Mouse (Mus musculus): Measurements from ENCODE around the gene Faf2. TPM values are rescaled to one million over a fixed set of nuclear protein-coding genes. Genes with fewer than 3 reads are reported as not detected.

Faf2 gene
- polyA plus RNA-seq, 2 experiments, result 50.1 to 99.2 TPM

DNA sequence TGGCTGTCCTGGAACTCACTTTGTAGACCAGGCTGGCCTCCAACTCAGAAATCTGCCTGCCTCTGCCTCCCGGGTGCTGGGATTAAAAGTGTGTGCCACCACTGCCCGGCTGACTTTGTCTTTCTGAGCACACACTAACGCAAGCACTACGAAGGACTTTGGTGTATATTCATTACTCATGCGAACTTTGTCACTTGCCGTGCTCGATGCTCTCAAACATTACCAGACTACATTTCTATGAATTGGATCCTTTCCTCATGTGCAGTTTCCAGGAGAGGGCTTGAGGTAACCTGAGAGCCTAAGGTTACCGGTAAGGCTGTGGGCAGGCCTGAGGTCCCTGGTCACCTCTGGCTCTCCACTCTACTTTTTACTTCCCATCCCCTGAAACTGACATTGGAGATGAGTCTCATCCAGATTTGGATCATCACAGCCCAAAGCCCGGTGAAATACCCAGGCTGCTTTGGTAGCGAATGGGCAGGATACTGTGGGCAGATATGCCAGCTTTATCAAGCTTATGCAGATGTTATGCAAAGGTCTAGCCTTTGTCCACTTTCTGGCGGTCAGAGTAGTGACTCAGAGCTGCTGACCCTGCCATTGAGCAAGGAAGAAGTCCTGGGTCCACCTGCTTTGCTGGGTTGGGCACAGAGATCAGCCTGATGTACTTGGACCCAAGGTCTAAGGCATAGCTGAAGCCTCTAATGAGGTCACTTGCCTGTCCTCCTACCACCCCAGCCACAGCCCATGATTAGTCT is 74.1 kb downstream of the Faf2 start:
- Histone ChIP-seq H3K4me3 (replicated peaks; ENCODE audit: low read length) (no peak overlapping the region), H3K9me3 (ENCODE audit: control insufficient read depth, low read length) (no peaks in the 10 kb centered on the region), H3K27me3 (ENCODE audit: control insufficient read depth, insufficient read depth, low read length) (no peaks in the 10 kb centered on the region), H3K27ac (replicated peaks; ENCODE audit: low read depth, low read length) (no peak overlapping the region), H3K4me2 (replicated peaks; ENCODE audit: low read depth, low read length, severe bottlenecking) (no peak overlapping the region), H3K4me1 (ENCODE audit: control insufficient read depth, insufficient read depth, low read length) (peaks cover 10% of the 10 kb centered on the region), H3K36me3 (ENCODE audit: control insufficient read depth, insufficient read depth, low read length) (0 out of 2 replicates have a peak, but pooled peaks cover 6% of the 10 kb centered on the region), H3K9ac (ENCODE audit: low read depth, low read length, severe bottlenecking) (no peak overlapping the region)
- DNase-seq (ENCODE audit: low spot score) (no peak), ATAC-seq (ENCODE audit: low FRiP score, low read depth) (no peak)
- TF ChIP-seq POLR2A (IDR thresholded peaks at IDR 0.05; ENCODE audit: borderline replicate concordance, extremely low read depth, insufficient read depth, insufficient read length), result no peak
- WGBS, result 92% methylated on average over 11 of the region's 11 CpGs

DNA sequence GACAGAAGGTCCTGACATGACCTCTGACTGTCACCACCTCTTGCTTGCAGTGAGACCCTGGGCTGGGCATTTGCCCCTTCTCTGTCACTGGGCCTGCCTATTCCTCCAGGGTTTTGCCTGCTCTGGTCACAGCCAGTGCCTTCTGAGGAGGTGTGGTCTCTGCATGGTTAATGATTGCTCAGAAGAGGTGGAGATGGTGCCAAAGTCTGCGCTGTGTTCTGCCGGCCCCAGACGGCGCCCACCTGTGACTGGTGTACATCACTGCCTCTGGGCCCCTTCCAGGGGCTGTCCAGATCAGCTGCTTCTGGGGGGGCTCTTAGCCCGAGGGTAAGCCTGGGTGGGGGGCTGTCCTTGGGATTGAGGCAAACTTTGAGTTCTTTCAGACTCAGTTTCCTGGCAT is 79.7 kb downstream of the Faf2 start, which contains the start of gene Cdhr2:
Cdhr2 (plus strand) TSS at position 219 of the 400 bp plus-strand sequence.
- DNase-seq (ENCODE audit: low spot score) (no peak), ATAC-seq (ENCODE audit: low FRiP score, low read depth) (no peak)
- TF ChIP-seq POLR2A (IDR thresholded peaks at IDR 0.05; ENCODE audit: borderline replicate concordance, extremely low read depth, insufficient read depth, insufficient read length), result no peak
- no peak within 1 kb of the TSS for H3K4me3 ChIP-seq (replicated peaks; ENCODE audit: low read length)
- no peaks in the 10 kb centered on the region for H3K9me3 ChIP-seq (ENCODE audit: control insufficient read depth, low read length)
- H3K27ac ChIP-seq (replicated peaks; ENCODE audit: low read depth, low read length), result no peak within 1 kb of the TSS
- H3K9ac ChIP-seq (ENCODE audit: low read depth, low read length, severe bottlenecking), result no peak within 1 kb of the TSS
- no peaks in the 10 kb centered on the region for H3K27me3 ChIP-seq (ENCODE audit: control insufficient read depth, insufficient read depth, low read length)
- WGBS, result 66% methylated on average over 5 of the region's 5 CpGs
- H3K4me2 ChIP-seq (replicated peaks; ENCODE audit: low read depth, low read length, severe bottlenecking), result no peak within 1 kb of the TSS
- no peaks in the 10 kb centered on the region for H3K4me1 ChIP-seq (ENCODE audit: control insufficient read depth, insufficient read depth, low read length)
- no peaks in the 10 kb centered on the region for H3K36me3 ChIP-seq (ENCODE audit: control insufficient read depth, insufficient read depth, low read length)

DNA sequence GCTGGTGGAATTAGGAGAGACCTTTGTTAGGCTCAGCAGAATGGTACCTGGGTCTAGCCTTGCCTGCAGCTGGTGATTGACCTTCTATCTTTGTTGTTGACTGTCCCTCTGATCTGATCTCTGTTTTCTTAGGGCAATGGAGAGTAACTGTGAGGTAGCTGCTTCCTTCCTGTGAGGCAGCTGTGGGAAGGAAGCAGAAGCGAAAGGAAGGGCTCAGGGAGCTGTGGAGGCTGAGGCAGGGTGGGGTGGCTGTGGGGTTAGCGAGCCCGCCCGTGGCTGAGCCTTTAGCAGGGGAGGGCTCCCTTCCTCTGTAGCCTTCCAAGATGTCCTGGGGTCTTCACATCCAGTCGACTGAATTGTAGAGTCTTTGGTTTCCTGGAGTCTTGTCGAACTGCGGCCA is 80.9 kb downstream of the Faf2 start:
- TF ChIP-seq POLR2A (IDR thresholded peaks at IDR 0.05; ENCODE audit: borderline replicate concordance, extremely low read depth, insufficient read depth, insufficient read length), result no peak
- DNase-seq (ENCODE audit: low spot score), result no peak
- WGBS, result 61% methylated on average over 7 of the region's 7 CpGs
- Histone ChIP-seq H3K9me3 (ENCODE audit: control insufficient read depth, low read length) (no peaks in the 10 kb centered on the region), H3K27ac (replicated peaks; ENCODE audit: low read depth, low read length) (no peak overlapping the region), H3K27me3 (ENCODE audit: control insufficient read depth, insufficient read depth, low read length) (no peaks in the 10 kb centered on the region), H3K4me2 (replicated peaks; ENCODE audit: low read depth, low read length, severe bottlenecking) (no peak overlapping the region), H3K9ac (ENCODE audit: low read depth, low read length, severe bottlenecking) (no peak overlapping the region), H3K36me3 (ENCODE audit: control insufficient read depth, insufficient read depth, low read length) (no peaks in the 10 kb centered on the region), H3K4me1 (ENCODE audit: control insufficient read depth, insufficient read depth, low read length) (no peaks in the 10 kb centered on the region), H3K4me3 (replicated peaks; ENCODE audit: low read length) (no peak overlapping the region)
- ATAC-seq (ENCODE audit: low FRiP score, low read depth), result no peak

DNA sequence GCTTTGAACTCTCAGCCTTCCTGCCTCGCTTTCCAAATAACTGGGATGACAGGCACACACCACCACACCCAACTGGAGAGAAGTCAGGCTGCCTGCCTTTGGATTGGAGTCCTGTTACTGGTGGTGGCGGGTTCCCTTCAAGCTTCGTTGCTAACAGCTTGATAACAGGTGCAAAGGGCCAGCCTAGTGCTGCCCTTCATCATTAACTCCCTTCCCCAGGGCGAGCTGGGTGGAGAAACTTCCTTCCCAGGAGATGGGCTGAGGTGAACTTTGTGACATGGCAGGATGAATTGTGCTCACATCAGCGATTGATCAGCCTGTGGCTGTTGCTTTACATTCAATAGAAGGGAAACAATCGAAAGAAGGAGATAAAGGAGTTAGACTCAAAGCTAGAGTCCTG is 83.3 kb downstream of the Faf2 start:
- H3K4me2 ChIP-seq (replicated peaks; ENCODE audit: low read depth, low read length, severe bottlenecking), result no peak overlapping the region

DNA sequence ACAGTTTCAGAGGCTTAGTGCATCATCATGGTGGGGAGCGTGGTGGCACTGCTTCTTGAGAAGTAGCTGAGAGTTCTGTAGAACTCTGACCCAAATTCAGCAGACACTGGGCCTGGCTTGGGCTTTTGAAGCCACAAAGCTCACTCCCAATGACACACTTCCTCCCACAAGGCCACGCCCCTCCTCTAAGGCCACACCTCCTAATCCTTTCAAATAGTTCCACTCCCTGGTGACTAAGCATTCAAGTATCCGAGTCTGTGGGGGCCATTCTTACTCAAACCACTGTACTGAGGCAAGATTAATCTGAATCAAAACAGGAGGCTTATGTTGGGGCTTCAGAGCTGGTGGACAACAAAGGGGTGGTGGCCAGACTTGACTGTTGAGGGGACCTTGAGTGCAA is 89.3 kb downstream of the Faf2 start:
- Histone ChIP-seq H3K9ac (ENCODE audit: low read depth, low read length, severe bottlenecking) (no peak overlapping the region), H3K27me3 (ENCODE audit: control insufficient read depth, insufficient read depth, low read length) (no peaks in the 10 kb centered on the region), H3K27ac (replicated peaks; ENCODE audit: low read depth, low read length) (no peak overlapping the region), H3K4me3 (replicated peaks; ENCODE audit: low read length) (no peak overlapping the region), H3K4me2 (replicated peaks; ENCODE audit: low read depth, low read length, severe bottlenecking) (no peak overlapping the region), H3K9me3 (ENCODE audit: control insufficient read depth, low read length) (no peaks in the 10 kb centered on the region), H3K4me1 (ENCODE audit: control insufficient read depth, insufficient read depth, low read length) (no peaks in the 10 kb centered on the region), H3K36me3 (ENCODE audit: control insufficient read depth, insufficient read depth, low read length) (no peaks in the 10 kb centered on the region)
- TF ChIP-seq POLR2A (IDR thresholded peaks at IDR 0.05; ENCODE audit: borderline replicate concordance, extremely low read depth, insufficient read depth, insufficient read length), result no peak
- no peak for ATAC-seq (ENCODE audit: low FRiP score, low read depth)
- no peak for DNase-seq (ENCODE audit: low spot score)
- 82% methylated on average over 3 of the region's 3 CpGs for WGBS

More for the DNA sequence above, 83.3 kb downstream of the Faf2 start:
- no peak overlapping the region for H3K4me3 ChIP-seq (replicated peaks; ENCODE audit: low read length)
- no peak overlapping the region for H3K9ac ChIP-seq (ENCODE audit: low read depth, low read length, severe bottlenecking)
- H3K27me3 ChIP-seq (ENCODE audit: control insufficient read depth, insufficient read depth, low read length), result no peaks in the 10 kb centered on the region
- H3K27ac ChIP-seq (replicated peaks; ENCODE audit: low read depth, low read length), result no peak overlapping the region
- H3K4me1 ChIP-seq (ENCODE audit: control insufficient read depth, insufficient read depth, low read length), result no peaks in the 10 kb centered on the region
- H3K36me3 ChIP-seq (ENCODE audit: control insufficient read depth, insufficient read depth, low read length), result no peaks in the 10 kb centered on the region
- no peak for TF ChIP-seq POLR2A (IDR thresholded peaks at IDR 0.05; ENCODE audit: borderline replicate concordance, extremely low read depth, insufficient read depth, insufficient read length)
- no peak for DNase-seq (ENCODE audit: low spot score)
- 47% methylated on average over 6 of the region's 6 CpGs for WGBS
- ATAC-seq (ENCODE audit: low FRiP score, low read depth), result no peak
- no peaks in the 10 kb centered on the region for H3K9me3 ChIP-seq (ENCODE audit: control insufficient read depth, low read length)

Small RNAs within 50 kb of the gene (microRNA-seq; reads per million reads assigned to microRNA genes)
- not detected for gene Gm24195

Other genes with a start within 250 kb of the Faf2 start
- 48.4 and 48.9 TPM in 2 replicates for gene Thoc3, start 152.9 kb upstream of the Faf2 start, polyA plus RNA-seq (2012; rRNA removed)
- gene Thoc3, start 152.9 kb upstream of the Faf2 start, polyA plus RNA-seq (2014; fragmentation: Nextera tagmentation; extraction: Ambion mirVana), result 118 and 122 TPM in 2 replicates
- gene Simc1, start 118.0 kb upstream of the Faf2 start, polyA plus RNA-seq (2012; rRNA removed), result 21.0 and 25.0 TPM in 2 replicates
- gene Simc1, start 118.0 kb upstream of the Faf2 start, polyA plus RNA-seq (2014; fragmentation: Nextera tagmentation; extraction: Ambion mirVana), result 13.8 and 14.8 TPM in 2 replicates
- gene 4833439L19Rik, start 56.3 kb upstream of the Faf2 start, polyA plus RNA-seq (2012; rRNA removed), result 84.6 and 93.8 TPM in 2 replicates
- 125 and 139 TPM in 2 replicates for gene 4833439L19Rik, start 56.3 kb upstream of the Faf2 start, polyA plus RNA-seq (2014; fragmentation: Nextera tagmentation; extraction: Ambion mirVana)
- 33.4 and 36.7 TPM in 2 replicates for gene Arl10, start 46.8 kb upstream of the Faf2 start, polyA plus RNA-seq (2012; rRNA removed)
- gene Arl10, start 46.8 kb upstream of the Faf2 start, polyA plus RNA-seq (2014; fragmentation: Nextera tagmentation; extraction: Ambion mirVana), result 22.1 and 27.4 TPM in 2 replicates
- gene Nop16, start 31.7 kb upstream of the Faf2 start, polyA plus RNA-seq (2012; rRNA removed), result 38.6 and 61.9 TPM in 2 replicates
- gene Nop16, start 31.7 kb upstream of the Faf2 start, polyA plus RNA-seq (2014; fragmentation: Nextera tagmentation; extraction: Ambion mirVana), result 53.5 and 53.7 TPM in 2 replicates
- gene Higd2a, start 31.6 kb upstream of the Faf2 start, polyA plus RNA-seq (2012; rRNA removed), result 116 and 135 TPM in 2 replicates
- gene Higd2a, start 31.6 kb upstream of the Faf2 start, polyA plus RNA-seq (2014; fragmentation: Nextera tagmentation; extraction: Ambion mirVana), result 174 and 188 TPM in 2 replicates
- gene Cltb, start 10.4 kb upstream of the Faf2 start, polyA plus RNA-seq (2012; rRNA removed), result 23.7 and 26.5 TPM in 2 replicates
- 44.2 and 45.5 TPM in 2 replicates for gene Cltb, start 10.4 kb upstream of the Faf2 start, polyA plus RNA-seq (2014; fragmentation: Nextera tagmentation; extraction: Ambion mirVana)
- 118 and 194 TPM in 2 replicates for gene Rnf44, start 72.1 kb downstream of the Faf2 start, polyA plus RNA-seq (2012; rRNA removed)
- 70.1 and 74.3 TPM in 2 replicates for gene Rnf44, start 72.1 kb downstream of the Faf2 start, polyA plus RNA-seq (2014; fragmentation: Nextera tagmentation; extraction: Ambion mirVana)
- 0.06 and 0.08 TPM in 2 replicates for gene Cdhr2, start 79.7 kb downstream of the Faf2 start, polyA plus RNA-seq (2012; rRNA removed)
- gene Cdhr2, start 79.7 kb downstream of the Faf2 start, polyA plus RNA-seq (2014; fragmentation: Nextera tagmentation; extraction: Ambion mirVana), result 0.06 TPM in 1 of 2 replicates, not detected in the other
- 0.70 and 0.87 TPM in 2 replicates for gene Gprin1, start 128.1 kb downstream of the Faf2 start, polyA plus RNA-seq (2012; rRNA removed)
- gene Gprin1, start 128.1 kb downstream of the Faf2 start, polyA plus RNA-seq (2014; fragmentation: Nextera tagmentation; extraction: Ambion mirVana), result 0.32 and 0.67 TPM in 2 replicates
- gene Sncb, start 144.8 kb downstream of the Faf2 start, polyA plus RNA-seq (2012; rRNA removed), result 0.30 TPM in 1 of 2 replicates, not detected in the other
- 0.40 TPM in 1 of 2 replicates, not detected in the other for gene Sncb, start 144.8 kb downstream of the Faf2 start, polyA plus RNA-seq (2014; fragmentation: Nextera tagmentation; extraction: Ambion mirVana)
- not detected in 2 replicates for gene Eif4e1b, start 162.2 kb downstream of the Faf2 start, polyA plus RNA-seq (2012; rRNA removed)
- gene Eif4e1b, start 162.2 kb downstream of the Faf2 start, polyA plus RNA-seq (2014; fragmentation: Nextera tagmentation; extraction: Ambion mirVana), result not detected in 2 replicates
- gene Tspan17, start 167.6 kb downstream of the Faf2 start, polyA plus RNA-seq (2012; rRNA removed), result 2.0 and 2.6 TPM in 2 replicates
- gene Tspan17, start 167.6 kb downstream of the Faf2 start, polyA plus RNA-seq (2014; fragmentation: Nextera tagmentation; extraction: Ambion mirVana), result 4.4 TPM in 2 replicates

All from limb, embryonic 14.5 days (tissue).